Mouse (Mus musculus) frontal cortex, postnatal 36 days (tissue): ENCODE data around the gene Tbc1d1.
A peak's percentile ranks its signal among the peaks of the same experiment; 100 is the strongest.
"Not testable (repeated sequence)": the region's sequence is repeated elsewhere in the genome, so short reads cannot be mapped to it uniquely, and the experiment has no call there.

Experiments
- DNase-seq, 2 experiments: peaks; one replicate each; pipeline ENCODE4 v3.0.0; 2022; ENCODE audit warnings: low spot score in 2 of 2

Tbc1d1 gene

GRCm38 (mm10) chr5:64314288-64315052 lies 158.4 kb downstream of the Tbc1d1 start:
- peak in 1 of 2 experiments; percentile 33 for DNase-seq

- DNase-seq = no peak
Observed at GRCm38 (mm10) chr5:64315088-64315487, 159.0 kb downstream of the Tbc1d1 start.

- DNase-seq = no peak
Observed at GRCm38 (mm10) chr5:64323286-64323685, 167.2 kb downstream of the Tbc1d1 start.

- no peak for DNase-seq
Observed at GRCm38 (mm10) chr5:64324353-64324752, 168.2 kb downstream of the Tbc1d1 start.

- peak in 1 of 2 experiments; percentile 30 for DNase-seq
Observed at GRCm38 (mm10) chr5:64324920-64325319, 168.8 kb downstream of the Tbc1d1 start.

- no peak for DNase-seq
Observed at GRCm38 (mm10) chr5:64325741-64326355, 169.7 kb downstream of the Tbc1d1 start.

- DNase-seq = no peak
Observed at GRCm38 (mm10) chr5:64326427-64327181, 170.5 kb downstream of the Tbc1d1 start.

GRCm38 (mm10) chr5:64327212-64327902 lies 171.3 kb downstream of the Tbc1d1 start:
- DNase-seq = no peak

GRCm38 (mm10) chr5:64336767-64337408 lies 180.8 kb downstream of the Tbc1d1 start:
- DNase-seq = peak; percentile 77 to 82

GRCm38 (mm10) chr5:64338795-64339194 lies 182.7 kb downstream of the Tbc1d1 start:
- DNase-seq = not testable (repeated sequence)

- DNase-seq = no peak
Observed at GRCm38 (mm10) chr5:64340366-64340765, 184.3 kb downstream of the Tbc1d1 start.

GRCm38 (mm10) chr5:64341671-64342070 lies 185.6 kb downstream of the Tbc1d1 start:
- no peak for DNase-seq

- DNase-seq = no peak
Observed at GRCm38 (mm10) chr5:64342138-64342537, 186.0 kb downstream of the Tbc1d1 start.

GRCm38 (mm10) chr5:64343972-64344700 lies 188.0 kb downstream of the Tbc1d1 start:
- no peak for DNase-seq

GRCm38 (mm10) chr5:64345181-64345735 lies 189.2 kb downstream of the Tbc1d1 start:
- no peak for DNase-seq

- no peak for DNase-seq
Observed at GRCm38 (mm10) chr5:64345761-64346160, 189.7 kb downstream of the Tbc1d1 start.

GRCm38 (mm10) chr5:64346343-64346885 lies 190.3 kb downstream of the Tbc1d1 start:
- no peak for DNase-seq

- DNase-seq = no peak
Observed at GRCm38 (mm10) chr5:64348166-64348565, 192.1 kb downstream of the Tbc1d1 start.

GRCm38 (mm10) chr5:64348780-64349179 lies 192.7 kb downstream of the Tbc1d1 start:
- DNase-seq = no peak

GRCm38 (mm10) chr5:64351968-64352367 lies 195.9 kb downstream of the Tbc1d1 start:
- DNase-seq = no peak
